Mouse (Mus musculus) thymus, adult 2 months (tissue): ENCODE data around the gene Ints5.

Experiments used
- CTCF ChIP-seq: fragments of 200-500 bp; IDR thresholded peaks from 2 replicates; pipeline ENCODE4 v1.5.1; 2012; ENCODE audit warnings: mild to moderate bottlenecking, control low read depth, low read length, moderate library complexity, borderline replicate concordance; ENCODE audit not compliant: control insufficient read depth, poor library complexity, insufficient read depth; ENCODE audit errors: extremely low read depth
- POLR2A ChIP-seq: fragments of 200-500 bp; IDR thresholded peaks from 2 replicates; pipeline ENCODE4 v1.6.1; 2012; ENCODE audit warnings: mild to moderate bottlenecking, low read length, control low read depth, moderate library complexity; ENCODE audit not compliant: control insufficient read depth, poor library complexity, insufficient read depth; ENCODE audit errors: extremely low read depth

- TF ChIP-seq CTCF (no peak), POLR2A (no peak)
Measured at GRCm38 (mm10) chr19:8920073-8920736, 27.4 kb downstream of the Ints5 start, which contains the start of gene B3gat3.
